Mouse (Mus musculus) A20 (cell line): Measurements from ENCODE around the gene Sccpdh.
A peak's percentile ranks its signal among the peaks of the same experiment; 100 is the strongest.

ENCODE experiments used
- DNase-seq: peaks from one replicate; pipeline ENCODE4 v3.0.0-alpha.2; 2011; ENCODE audit warnings: low read depth, low spot score

Sccpdh gene

DNA sequence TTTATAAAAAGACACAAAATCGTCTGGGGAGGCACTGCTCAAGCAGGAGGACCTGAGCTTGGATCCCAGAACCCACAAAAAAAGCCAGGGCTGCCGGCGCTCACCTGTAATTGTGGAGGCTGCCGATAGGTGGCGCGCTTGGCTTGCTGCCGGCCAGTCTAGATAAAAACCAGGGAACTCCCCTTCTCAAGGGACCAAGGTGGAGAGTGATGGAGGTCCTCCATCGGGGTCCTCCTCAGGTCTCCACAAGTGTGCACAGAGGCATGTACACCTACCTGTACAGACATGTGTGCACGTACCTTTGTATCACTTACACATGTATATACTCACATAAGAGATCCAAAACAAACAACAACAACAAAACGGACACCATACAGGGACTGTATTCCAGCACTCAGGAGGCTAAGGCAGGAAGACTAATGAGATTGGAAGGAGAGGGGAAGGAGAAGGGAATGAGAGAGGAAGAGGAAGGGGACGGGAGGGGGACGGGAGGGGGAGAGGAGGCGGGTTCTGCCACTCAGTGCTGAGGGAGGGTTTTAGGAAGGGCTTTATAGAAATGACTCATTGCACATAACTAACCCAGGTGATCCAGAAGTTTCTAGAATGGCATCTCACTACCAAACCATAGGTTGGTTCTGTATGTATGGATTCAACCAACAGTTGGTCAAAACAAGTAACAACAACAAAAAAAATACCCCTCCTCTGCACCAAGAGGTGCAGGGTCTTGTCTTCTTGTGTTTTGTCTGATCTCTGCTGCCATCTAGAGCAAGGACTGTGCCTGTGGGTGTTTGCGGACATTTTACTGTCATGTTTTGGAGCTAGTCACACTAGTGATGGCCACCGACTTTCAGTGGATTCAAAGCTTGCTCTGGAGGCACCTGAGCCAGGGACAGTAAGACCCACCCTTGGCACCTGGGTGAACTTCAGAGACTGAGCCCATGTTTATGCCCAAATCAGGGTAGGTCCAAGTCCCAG lies 66.8 kb downstream of the Sccpdh start:
- DNase-seq, result peak; percentile 88

DNA sequence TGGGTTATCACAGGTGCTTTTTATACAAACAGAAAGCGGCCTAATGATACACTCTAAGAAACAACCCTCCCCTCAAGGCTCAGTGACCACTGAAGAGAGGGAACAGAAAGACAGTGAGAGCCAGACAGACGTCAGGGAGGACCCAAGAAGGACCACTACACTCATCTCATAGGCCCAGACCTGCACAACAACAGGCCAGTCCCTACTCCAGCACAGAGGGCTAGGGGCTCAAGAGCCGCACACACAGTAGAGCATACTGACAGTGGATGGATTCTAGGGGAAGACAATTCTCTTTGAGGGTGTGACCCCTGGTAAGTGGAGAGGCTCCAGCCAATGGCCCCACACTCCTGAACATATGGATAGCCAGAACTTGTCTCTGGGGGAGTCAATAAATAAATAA lies 68.5 kb downstream of the Sccpdh start:
- DNase-seq, result no peak
